Mouse (Mus musculus) intestine, postnatal 0 days (tissue): Measurements from ENCODE around the gene Ndufs6. TPM values are rescaled to one million over a fixed set of nuclear protein-coding genes. Genes with fewer than 3 reads are reported as not detected.

Source experiments
- ATAC-seq: fragments of 200-750 bp; cut with Nextera tagmentation; 2 replicates; pipeline ENCODE4 v1.8.0; 2017; ENCODE audit warnings: mild to moderate bottlenecking, moderate TSS enrichment, moderate library complexity
- H3K27ac ChIP-seq: fragments of 300-500 bp; sonication (generic); 2 replicates; pipeline ENCODE4 v1.5.1; 2014; ENCODE audit warnings: mild to moderate bottlenecking, low read depth, low read length, moderate library complexity
- H3K27me3 ChIP-seq: fragments of 300-500 bp; sonication (generic); replicated peaks from 2 replicates; pipeline ENCODE4 v1.6.1; 2014; ENCODE audit warnings: low read length, mixed read lengths; ENCODE audit not compliant: control insufficient read depth, insufficient read depth
- H3K36me3 ChIP-seq: fragments of 300-500 bp; sonication (generic); 2 replicates; pipeline ENCODE4 v1.6.1; 2014; ENCODE audit warnings: mild to moderate bottlenecking, moderate library complexity; ENCODE audit not compliant: control insufficient read depth, insufficient read depth
- H3K4me1 ChIP-seq: fragments of 300-500 bp; sonication (generic); replicated peaks from 2 replicates; pipeline ENCODE4 v1.6.1; 2014; ENCODE audit warnings: antibody characterized with exemption, low read length, mixed read lengths; ENCODE audit not compliant: control insufficient read depth, insufficient read depth
- H3K4me2 ChIP-seq: fragments of 300-500 bp; sonication (generic); replicated peaks from 2 replicates; pipeline ENCODE4 v1.6.1; 2014; ENCODE audit warnings: low read depth, mild to moderate bottlenecking, moderate library complexity
- H3K4me3 ChIP-seq: fragments of 300-500 bp; sonication (generic); 2 replicates; pipeline ENCODE4 v1.5.1; 2014; ENCODE audit warnings: low read depth, low read length
- H3K9ac ChIP-seq: fragments of 300-500 bp; sonication (generic); 2 replicates; pipeline ENCODE4 v1.6.1; 2014; ENCODE audit warnings: mild to moderate bottlenecking, low read depth, low read length
- H3K9me3 ChIP-seq: fragments of 300-500 bp; sonication (generic); 2 replicates; pipeline ENCODE4 v1.6.1; 2016; ENCODE audit warnings: mixed run types; ENCODE audit not compliant: control insufficient read depth
- CTCF ChIP-seq: sonication (generic); IDR thresholded peaks from 2 replicates; pipeline ENCODE4 v1.5.1; 2016; ENCODE audit warnings: low read depth, mild to moderate bottlenecking, control low read depth, antibody characterized with exemption, moderate library complexity
- whole genome bisulfite sequencing: fragments of 180-500 bp; shearing (Covaris S2); extraction: QIAGEN DNeasy Blood & Tissue Kit; methylation state at CpG from one replicate; pipeline ENCODE4 v1.1.7; 2014; 5-methylcytosine and 5-hydroxymethylcytosine counted together
- polyA plus RNA-seq: library from polyadenylated mRNA; unstranded; fragments of >200 nt; fragmentation: Nextera tagmentation; extraction: Ambion mirVana; gene quantifications from 2 replicates; pipeline ENCODE4 v1.2.1, GENCODE M21; 2015

The Ndufs6 gene
- polyA plus RNA-seq, 1 experiment from 2014 or later, result 577 TPM

GRCm38 (mm10) chr13:73299322-73299721 lies 29.0 kb downstream of the Ndufs6 start:
- no peak for ATAC-seq
- no peak overlapping the region for H3K9ac ChIP-seq
- no peaks in the 10 kb centered on the region for H3K4me1 ChIP-seq
- no peak overlapping the region for H3K27ac ChIP-seq
- H3K4me2 ChIP-seq, result no peak overlapping the region
- no peaks in the 10 kb centered on the region for H3K27me3 ChIP-seq
- no peaks in the 10 kb centered on the region for H3K9me3 ChIP-seq
- 89% methylated on average over 5 of the region's 5 CpGs for WGBS
- 0 out of 2 replicates have a peak, but pooled peaks have one; percentile 18 for TF ChIP-seq CTCF
- no peak overlapping the region for H3K4me3 ChIP-seq
- no peaks in the 10 kb centered on the region for H3K36me3 ChIP-seq

DNA sequence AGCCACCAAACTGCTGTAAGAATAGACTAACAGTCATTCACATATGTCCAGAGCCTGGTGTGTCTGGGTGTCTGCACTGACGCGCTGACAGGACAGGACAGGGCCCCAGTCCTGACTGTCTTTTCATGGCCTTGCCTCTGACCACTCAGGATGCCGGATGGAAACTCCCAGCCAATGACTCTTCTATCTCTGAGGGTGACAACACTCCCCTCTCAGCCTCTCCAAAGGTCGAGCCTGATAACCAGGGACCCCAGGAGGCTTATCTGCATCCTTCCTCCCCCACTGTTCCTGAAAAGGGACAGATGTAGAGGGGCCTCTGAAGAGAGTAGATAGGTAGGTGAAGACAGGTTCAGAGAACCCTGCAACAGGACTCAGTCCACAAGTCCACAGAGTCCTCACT lies 29.6 kb downstream of the Ndufs6 start:
- Histone ChIP-seq H3K4me3 (no peak overlapping the region), H3K36me3 (no peaks in the 10 kb centered on the region), H3K9me3 (no peaks in the 10 kb centered on the region), H3K27ac (no peak overlapping the region), H3K27me3 (no peaks in the 10 kb centered on the region), H3K4me1 (no peaks in the 10 kb centered on the region), H3K9ac (no peak overlapping the region), H3K4me2 (no peak overlapping the region)
- peak; percentile 26; the same call in 1 of the 2 replicates for ATAC-seq
- TF ChIP-seq CTCF, result no peak
- WGBS, result 69% methylated on average over 4 of the region's 4 CpGs

DNA sequence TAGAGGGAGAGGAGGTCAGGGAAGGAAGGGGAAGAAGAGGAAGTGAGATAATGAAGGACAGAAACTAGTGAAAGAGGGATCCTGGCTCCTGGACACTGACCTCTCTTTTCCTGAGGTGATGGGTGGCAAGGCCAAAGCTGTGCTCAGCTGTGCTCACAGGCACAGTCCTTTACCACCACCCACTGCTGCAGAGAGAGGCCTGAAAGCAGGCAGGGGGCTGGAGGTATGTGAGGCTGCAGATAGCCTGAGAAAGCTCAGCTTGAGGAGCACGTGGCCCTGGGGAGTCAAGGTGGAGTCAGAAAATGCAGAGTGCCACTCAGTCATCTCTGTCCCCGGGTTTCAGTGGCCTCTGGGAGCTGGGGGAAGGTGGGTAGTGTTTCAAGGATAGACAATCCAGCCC lies 37.2 kb downstream of the Ndufs6 start:
- Histone ChIP-seq H3K36me3 (no peaks in the 10 kb centered on the region), H3K4me2 (no peak overlapping the region), H3K27me3 (no peaks in the 10 kb centered on the region), H3K9me3 (no peaks in the 10 kb centered on the region), H3K27ac (no peak overlapping the region), H3K9ac (no peak overlapping the region), H3K4me3 (no peak overlapping the region), H3K4me1 (no peaks in the 10 kb centered on the region)
- no peak for TF ChIP-seq CTCF
- no peak for ATAC-seq
- WGBS, result 23% methylated on average over 2 of the region's 2 CpGs

DNA sequence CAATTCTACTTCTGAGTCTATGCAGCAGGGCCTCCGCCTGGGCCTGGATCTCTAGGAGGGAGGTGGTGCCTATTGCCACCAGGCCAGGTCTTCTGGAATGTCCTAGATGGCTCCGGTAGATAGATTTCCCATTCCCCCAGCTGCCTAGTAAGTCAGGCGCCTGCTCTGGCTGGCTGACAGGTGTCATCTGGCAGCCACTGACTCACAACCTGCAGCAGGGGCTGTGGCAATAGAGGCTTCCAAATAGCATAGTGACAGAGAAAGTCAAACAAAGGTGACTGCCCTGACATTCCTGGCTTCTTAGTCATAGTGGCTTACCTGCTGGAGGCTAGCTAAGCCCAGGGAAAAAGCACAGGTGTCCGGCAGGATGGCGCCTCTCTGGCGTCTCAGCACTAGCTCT lies 38.1 kb downstream of the Ndufs6 start:
- H3K4me1 ChIP-seq, result no peaks in the 10 kb centered on the region
- no peak overlapping the region for H3K9ac ChIP-seq
- no peaks in the 10 kb centered on the region for H3K9me3 ChIP-seq
- peak; percentile 74; the same call in 1 of the 2 replicates for ATAC-seq
- WGBS, result 69% methylated on average over 6 of the region's 6 CpGs
- no peak for TF ChIP-seq CTCF
- no peaks in the 10 kb centered on the region for H3K27me3 ChIP-seq
- H3K36me3 ChIP-seq, result no peaks in the 10 kb centered on the region
- no peak overlapping the region for H3K4me3 ChIP-seq
- no peak overlapping the region for H3K27ac ChIP-seq
- no peak overlapping the region for H3K4me2 ChIP-seq

- H3K4me3 ChIP-seq, result no peak overlapping the region
- WGBS, result 100% methylated on average over 1 of the region's 1 CpGs
- H3K4me2 ChIP-seq, result no peak overlapping the region
These were observed 44.8 kb downstream of the Ndufs6 start for GRCm38 (mm10) chr13:73283534-73283933.

DNA sequence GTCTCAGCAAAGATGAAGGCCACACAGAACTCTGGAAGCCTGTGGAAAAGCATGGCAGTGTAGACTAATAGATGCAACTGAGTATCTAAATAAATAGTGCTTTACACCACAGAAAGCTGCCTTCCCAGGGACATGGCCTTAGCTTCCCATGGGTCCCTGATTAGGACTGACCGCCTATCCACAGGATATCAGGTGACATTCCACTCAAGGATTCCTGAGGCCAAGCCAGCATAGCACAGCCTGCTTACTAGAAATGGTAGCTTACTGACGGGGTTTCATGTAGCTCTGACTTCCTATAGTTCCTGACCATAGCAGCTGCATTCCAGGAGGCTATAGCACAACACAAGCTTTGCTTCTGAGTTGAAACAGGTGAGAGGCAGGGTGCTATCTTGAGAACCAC lies 45.9 kb downstream of the Ndufs6 start:
- no peaks in the 10 kb centered on the region for H3K4me1 ChIP-seq
- no peak for TF ChIP-seq CTCF
- no peak overlapping the region for H3K4me2 ChIP-seq
- no peaks in the 10 kb centered on the region for H3K9me3 ChIP-seq
- no peak overlapping the region for H3K4me3 ChIP-seq
- no peak for ATAC-seq
- 86% methylated on average over 2 of the region's 2 CpGs for WGBS
- no peak overlapping the region for H3K9ac ChIP-seq
- no peaks in the 10 kb centered on the region for H3K36me3 ChIP-seq
- H3K27ac ChIP-seq, result no peak overlapping the region
- no peaks in the 10 kb centered on the region for H3K27me3 ChIP-seq

More at GRCm38 (mm10) chr13:73283534-73283933, 44.8 kb downstream of the Ndufs6 start:
- Histone ChIP-seq H3K36me3 (no peaks in the 10 kb centered on the region), H3K4me1 (no peaks in the 10 kb centered on the region), H3K27ac (no peak overlapping the region), H3K9ac (no peak overlapping the region), H3K9me3 (no peaks in the 10 kb centered on the region), H3K27me3 (no peaks in the 10 kb centered on the region)
- ATAC-seq, result no peak
- no peak for TF ChIP-seq CTCF

- Histone ChIP-seq H3K4me1 (no peaks in the 10 kb centered on the region), H3K27ac (peak overlapping the region; percentile 41), H3K9me3 (no peaks in the 10 kb centered on the region), H3K4me3 (no peak overlapping the region), H3K4me2 (no peak overlapping the region), H3K27me3 (peaks cover 2% of the 10 kb centered on the region; the same call in 1 of the 2 replicates), H3K36me3 (no peaks in the 10 kb centered on the region), H3K9ac (no peak overlapping the region)
- WGBS, result 49% methylated on average over 1 of the region's 1 CpGs
- peak; percentile 96 for ATAC-seq
- TF ChIP-seq CTCF, result no peak
These were observed 49.1 kb downstream of the Ndufs6 start for GRCm38 (mm10) chr13:73279196-73279595.
